Mouse (Mus musculus) megakaryocyte progenitor cell, adult 5-6 weeks (primary cell): ENCODE measurements around the gene Ccdc39. TPM values are rescaled to one million over a fixed set of nuclear protein-coding genes. Genes with fewer than 3 reads are reported as not detected.

ENCODE experiments used
- ATAC-seq: replicated peaks from 2 replicates; pipeline ENCODE4 v1.8.0; 2016; ENCODE audit warnings: mild to moderate bottlenecking, moderate TSS enrichment, inconsistent platforms; ENCODE audit not compliant: poor library complexity
- total RNA-seq, 2 experiments: library from RNA; stranded (forward) in 1 of 2; stranded (reverse) in 1 of 2; fragments of 157-497, 149-512 nt in 1 of 2; fragments of 200-1000 nt in 1 of 2; gene quantifications; 2 replicates each; pipeline versions ENCODE4 v1.2.3 to v1.2.4; 2015 to 2017

Ccdc39 gene
- total RNA-seq, 2 experiments from 2014 or later: 0.17 to 0.25 TPM

GRCm38 (mm10) chr3:33799617-33800512, 44.2 kb downstream of the Ccdc39 start, which contains the start of gene Ttc14:
TSS of gene Ttc14 (plus strand) at chr3:33799832.
- peak; percentile 95 for ATAC-seq

GRCm38 (mm10) chr3:33790975-33791374, 53.1 kb downstream of the Ccdc39 start:
- no peak for ATAC-seq

Other genes with a start within 250 kb of the Ccdc39 start
- 21.0 and 31.7 TPM in 2 replicates for gene Ttc14, start 44.5 kb downstream of the Ccdc39 start, total RNA-seq (2015)
- 51.5 and 64.8 TPM in 2 replicates for gene Ttc14, start 44.5 kb downstream of the Ccdc39 start, total RNA-seq (2017)
- gene Fxr1, start 175.6 kb upstream of the Ccdc39 start, total RNA-seq (2015): 102 and 118 TPM in 2 replicates
- 167 and 209 TPM in 2 replicates for gene Fxr1, start 175.6 kb upstream of the Ccdc39 start, total RNA-seq (2017)
- gene Dnajc19, start 237.0 kb upstream of the Ccdc39 start, total RNA-seq (2015): 155 and 171 TPM in 2 replicates
- 183 and 206 TPM in 2 replicates for gene Dnajc19, start 237.0 kb upstream of the Ccdc39 start, total RNA-seq (2017)